Mouse (Mus musculus) heart, adult 8-10 months (tissue): Measurements from ENCODE around the gene Chrdl1. TPM values are rescaled to one million over a fixed set of nuclear protein-coding genes. Genes with fewer than 3 reads are reported as not detected.

Experiments
- DNase-seq: peaks from one replicate; pipeline ENCODE4 v3.0.0; 2022; ENCODE audit warnings: low spot score
- total RNA-seq, 4 experiments: library from RNA; stranded (reverse); gene quantifications; 2 replicates each; pipeline ENCODE4 v1.2.4; 2022

Chrdl1 gene
- total RNA-seq, result 1 to 10 TPM; 1.0 to 2.8 (median 2.5) TPM

GRCm38 (mm10) chrX:143393791-143394369 is at the start of gene Chrdl1:
Gene Chrdl1 (minus strand): TSS chrX:143394262.
- no peak for DNase-seq

- no peak for DNase-seq
Observed at GRCm38 (mm10) chrX:143442638-143443037, 48.6 kb upstream of the Chrdl1 start.

GRCm38 (mm10) chrX:143404601-143405000 is 10.5 kb upstream of the Chrdl1 start:
- no peak for DNase-seq

DNA sequence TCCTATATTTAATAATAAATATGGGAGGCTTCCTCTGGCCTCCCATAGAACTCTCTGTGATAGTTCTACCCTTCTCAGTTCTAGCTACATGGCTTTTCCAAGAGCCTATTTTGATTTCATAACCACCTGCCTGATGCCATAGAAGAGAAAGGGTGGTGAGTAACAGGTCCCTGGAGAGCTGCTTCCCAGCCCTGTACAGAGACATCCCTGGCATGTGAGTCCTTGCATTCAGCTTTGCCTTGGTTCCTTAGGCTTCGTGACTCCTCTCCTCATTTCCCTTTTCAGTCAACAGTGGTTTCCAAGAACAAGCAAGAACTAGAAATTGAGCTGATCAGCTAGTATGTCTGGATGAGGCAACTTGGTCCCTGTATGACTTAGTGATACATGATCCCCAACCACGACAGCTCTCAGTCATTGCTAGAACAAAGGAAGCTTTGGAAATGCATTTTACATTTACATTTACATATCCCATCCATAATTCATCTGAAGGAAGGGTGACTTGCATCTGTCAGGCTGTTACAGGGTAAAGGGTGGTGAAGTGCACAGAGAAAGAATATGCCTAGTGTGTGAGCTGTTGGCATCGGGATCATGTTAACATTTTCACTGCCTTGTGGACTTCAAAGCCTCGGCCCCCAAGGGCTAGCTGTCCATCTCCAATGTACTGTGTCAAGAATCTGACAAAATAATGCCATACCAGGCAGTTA is 27.7 kb downstream of the Chrdl1 start:
- no peak for DNase-seq

DNA sequence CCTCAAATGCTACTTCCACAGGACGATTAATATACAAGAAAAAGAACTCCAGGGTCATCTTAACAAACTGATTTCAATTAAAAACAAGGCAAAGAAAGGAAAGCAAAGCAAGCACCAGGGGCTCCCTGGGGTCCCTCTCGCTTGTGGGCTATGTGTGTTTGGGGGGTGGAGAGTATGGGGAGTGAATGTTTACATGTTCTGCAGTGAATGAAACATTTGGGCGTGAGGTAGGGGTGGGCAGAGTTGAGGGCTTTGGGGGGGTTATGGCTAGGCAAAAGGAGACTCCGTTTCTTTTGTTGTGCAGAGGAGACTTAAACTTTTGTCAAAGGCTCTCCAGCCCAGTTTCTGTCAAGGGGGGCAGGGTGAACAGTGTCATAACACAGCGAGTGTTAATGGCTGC is 46.8 kb downstream of the Chrdl1 start:
- no peak for DNase-seq

GRCm38 (mm10) chrX:143346739-143347138 is 47.3 kb downstream of the Chrdl1 start:
- no peak for DNase-seq

- DNase-seq, result no peak
Observed at GRCm38 (mm10) chrX:143344509-143345495, 49.3 kb downstream of the Chrdl1 start.

GRCm38 (mm10) chrX:143338156-143338555 is 55.9 kb downstream of the Chrdl1 start:
- DNase-seq, result no peak

GRCm38 (mm10) chrX:143337561-143337960 is 56.5 kb downstream of the Chrdl1 start:
- DNase-seq, result no peak

DNA sequence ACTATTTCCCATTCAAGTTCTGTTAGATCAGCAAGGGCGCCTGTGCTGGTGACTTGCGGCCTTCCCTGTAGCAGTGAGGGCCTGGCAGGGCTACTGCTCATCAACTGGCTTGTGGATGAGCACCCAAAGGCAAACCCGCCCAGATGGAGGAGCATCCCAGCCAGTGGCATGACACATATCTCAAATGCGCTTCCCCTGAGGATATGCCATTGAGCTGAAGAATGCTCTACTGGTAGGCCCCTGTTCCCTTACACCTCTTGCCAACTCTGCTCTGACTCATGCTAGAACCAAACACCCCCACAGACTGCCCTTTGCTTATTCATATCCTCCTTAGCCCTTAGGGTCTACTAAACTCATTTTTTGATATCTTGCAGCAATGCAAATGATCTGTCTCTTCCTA is 57.4 kb downstream of the Chrdl1 start:
- DNase-seq, result no peak

GRCm38 (mm10) chrX:143335846-143336245 is 58.2 kb downstream of the Chrdl1 start:
- no peak for DNase-seq

- DNase-seq, result no peak
Observed at GRCm38 (mm10) chrX:143313166-143313565, 80.9 kb downstream of the Chrdl1 start.

DNA sequence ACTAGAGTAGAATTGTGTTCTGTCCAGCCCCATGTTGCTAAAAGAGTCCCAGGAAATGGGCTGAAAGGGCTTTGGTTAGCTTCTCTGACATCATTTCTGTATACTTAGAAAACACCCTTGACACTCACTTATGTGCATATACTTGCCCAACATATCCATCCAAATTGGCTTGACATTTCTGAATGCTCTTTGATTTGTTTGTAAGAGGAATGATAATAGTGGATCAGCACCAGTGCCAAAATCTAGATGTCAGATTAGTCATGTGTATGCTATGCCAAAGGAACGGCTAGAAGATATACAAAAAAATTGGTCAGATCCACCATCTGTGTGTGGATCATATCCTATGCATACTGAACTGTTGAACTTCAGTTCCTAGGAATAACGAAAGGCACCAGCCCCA is 99.3 kb downstream of the Chrdl1 start:
- no peak for DNase-seq

GRCm38 (mm10) chrX:143275202-143275601 is 118.9 kb downstream of the Chrdl1 start:
- DNase-seq, result no peak

DNA sequence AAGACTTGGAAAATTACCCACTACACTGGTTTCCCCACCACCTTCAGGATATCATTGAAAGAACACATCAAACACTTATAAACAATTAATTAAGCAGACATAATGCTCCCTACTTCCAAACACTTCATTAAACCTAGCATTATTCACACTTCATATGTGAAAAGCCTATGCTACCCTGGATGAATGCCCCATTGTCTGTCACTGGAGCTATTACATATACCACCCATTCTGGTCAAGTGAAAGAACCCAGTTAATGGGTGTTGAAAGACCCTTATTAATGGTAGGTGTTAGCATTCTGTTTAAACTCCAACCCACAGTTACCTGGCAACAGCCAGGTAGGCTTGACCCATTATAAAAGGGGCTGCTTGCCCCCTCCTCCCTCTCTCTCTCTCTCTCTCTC is 143.4 kb downstream of the Chrdl1 start:
- no peak for DNase-seq

Other genes starting within 250 kb of the Chrdl1 start
- gene Pak3, start 124.3 kb upstream of the Chrdl1 start, total RNA-seq, result under 1 TPM; 0.11 to 0.30 (median 0.20) TPM